Mouse (Mus musculus): ENCODE data around the gene Cox8b. TPM values are rescaled to one million over a fixed set of nuclear protein-coding genes. Genes with fewer than 3 reads are reported as not detected.
A peak's percentile ranks its signal among the peaks of the same experiment; 100 is the strongest.

Gene Cox8b
- total and polyA plus RNA-seq, 3 experiments, result not detected

DNA sequence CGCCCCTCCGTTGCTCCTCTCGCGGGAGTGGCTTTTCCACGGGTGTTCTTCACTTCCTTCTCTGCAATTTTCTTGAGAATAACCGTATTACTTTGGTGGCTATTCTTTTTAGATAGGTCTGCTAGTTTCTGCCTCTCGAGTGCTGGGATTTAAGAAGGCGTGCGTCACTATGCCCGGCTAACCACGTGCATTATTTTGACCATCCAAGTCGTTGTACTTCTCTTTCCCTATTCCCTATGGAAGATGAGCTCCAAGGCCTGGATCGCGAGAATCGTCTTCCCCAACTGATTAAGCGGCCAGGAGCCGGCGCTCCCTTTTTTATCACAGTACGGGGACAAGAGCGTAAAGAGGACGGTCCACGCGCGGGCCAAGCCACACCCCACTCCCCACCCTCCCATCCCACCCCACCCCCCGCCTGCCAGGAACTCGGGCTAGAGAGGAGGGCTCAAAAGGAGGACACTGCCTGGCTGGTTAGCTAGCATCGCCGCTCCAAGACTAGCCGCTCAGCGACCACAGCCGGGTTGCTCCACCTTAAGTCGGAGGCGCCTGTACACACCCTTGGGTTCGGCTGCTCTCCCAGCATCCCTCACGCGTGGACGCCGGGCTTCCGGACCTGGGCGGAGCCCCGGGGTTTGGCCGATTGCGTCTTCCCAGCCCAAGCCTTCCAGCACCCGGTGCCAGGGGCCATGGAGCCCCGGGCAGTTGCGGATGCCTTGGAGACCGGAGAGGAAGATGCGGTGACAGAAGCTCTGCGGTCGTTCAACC lies 43.3 kb downstream of the Cox8b start, which contains the start of gene Ric8a:
Ric8a (plus strand) TSS at position 173 of the 765 bp plus-strand sequence.
- H3K4me1 ChIP-seq (ENCODE audit: control insufficient read depth in 1 of 2, insufficient read depth in 2 of 2), result peaks cover 22 to 35% of the 10 kb centered on the region in 2 experiments
- DNase-seq (ENCODE audit: extremely low read depth), result peak; percentile 79
- H3K36me3 ChIP-seq (replicated peaks in 1 of 2; ENCODE audit: control insufficient read depth in 1 of 2, insufficient read depth in 1 of 2, low read length in 1 of 2), result peaks cover 55 to 70% of the 10 kb centered on the region in 2 experiments
- dilution Hi-C loops (cut with MboI; ENCODE audit: extremely low pct_ligation_motif_present, extremely low pct_unique_long_range_greater_than_20kb, low sequenced_read_pairs) (no loop called here), in situ Hi-C loops (cut with MboI; ENCODE audit: low pct_ligation_motif_present, low pct_unique_long_range_greater_than_20kb, low sequenced_read_pairs) (no loop called here)
- peak within 1 kb of the TSS; percentile 78 for H3K27ac ChIP-seq (ENCODE audit: insufficient read depth, low read depth)
- H3K9ac ChIP-seq (ENCODE audit: insufficient read depth, low read depth), result peak within 1 kb of the TSS; percentile 97
- TF ChIP-seq ETS1 (conservative IDR thresholded peaks at IDR 0.05; ENCODE audit: low read depth, low read length) (no peak), ELF1 (IDR thresholded peaks at IDR 0.05; ENCODE audit: low read depth, low read length) (peak; percentile 87), POLR2AphosphoS2 (IDR thresholded peaks at IDR 0.05; ENCODE audit: low read depth, low read length) (no peak; the same call in 1 of the 2 replicates), TBP (conservative IDR thresholded peaks at IDR 0.05; ENCODE audit: low read depth, low read length) (peak; percentile 54; the same call in 1 of the 2 replicates), MAX (IDR thresholded peaks at IDR 0.05; ENCODE audit: low read length) (peak; percentile 78), HCFC1 (IDR thresholded peaks at IDR 0.05; ENCODE audit: low read depth, low read length) (peak; percentile 69), MYC (IDR thresholded peaks at IDR 0.05; ENCODE audit: low read depth, low read length) (peak; percentile 45; the same call in 1 of the 2 replicates), BHLHE40 (IDR thresholded peaks at IDR 0.05; ENCODE audit: low read depth, low read length) (peak; percentile 27; the same call in 1 of the 2 replicates), NELFE (IDR thresholded peaks at IDR 0.05; ENCODE audit: low read depth, low read length) (peak; percentile 79), RAD21 (IDR thresholded peaks at IDR 0.05; ENCODE audit: low read depth, low read length) (no peak), TCF12 (IDR thresholded peaks at IDR 0.05; ENCODE audit: low read depth, low read length) (peak; percentile 73), RCOR1 (conservative IDR thresholded peaks at IDR 0.05; ENCODE audit: low read depth, low read length) (no peak), SIN3A (IDR thresholded peaks at IDR 0.05; ENCODE audit: low read length) (peak; percentile 85), JUND (conservative IDR thresholded peaks at IDR 0.05; ENCODE audit: low read depth, low read length) (no peak), SMC3 (IDR thresholded peaks at IDR 0.05; ENCODE audit: low read depth, low read length) (no peak), KAT2A (IDR thresholded peaks at IDR 0.05; ENCODE audit: insufficient replicate concordance, low read length) (0 out of 2 replicates have a peak, but pooled peaks have one; percentile 16), POLR2A (IDR thresholded peaks at IDR 0.05; ENCODE audit: low read depth, low read length) (peak; percentile 91), UBTF (IDR thresholded peaks at IDR 0.05; ENCODE audit: low read depth, low read length) (no peak), PAX5 (IDR thresholded peaks at IDR 0.05; ENCODE audit: low read length) (no peak), GABPA (IDR thresholded peaks at IDR 0.05; ENCODE audit: insufficient replicate concordance, low read depth, low read length) (no peak), E2F4 (IDR thresholded peaks at IDR 0.05; ENCODE audit: insufficient replicate concordance, low read depth, low read length) (no peak), ZNF384 (IDR thresholded peaks at IDR 0.05; ENCODE audit: low read depth, low read length) (no peak), EP300 (IDR thresholded peaks at IDR 0.05; ENCODE audit: low read length) (no peak), MEF2A (IDR thresholded peaks at IDR 0.05; ENCODE audit: borderline replicate concordance, low read depth, low read length) (peak; percentile 59; the same call in 1 of the 2 replicates), MXI1 (IDR thresholded peaks at IDR 0.05; ENCODE audit: low read depth, low read length) (peak; percentile 56; the same call in 1 of the 2 replicates), ZMIZ1 (IDR thresholded peaks at IDR 0.05; ENCODE audit: low read depth, low read length) (peak; percentile 33; the same call in 1 of the 2 replicates), MAFK (IDR thresholded peaks at IDR 0.05; ENCODE audit: insufficient replicate concordance, low read length) (no peak)
- peak within 1 kb of the TSS; percentile 84 to 98 (median 92) for H3K4me3 ChIP-seq (replicated peaks in 1 of 3; ENCODE audit: low read depth in 2 of 3, low read length in 2 of 3, poor library complexity in 1 of 3)
- no peaks in the 10 kb centered on the region for H3K27me3 ChIP-seq (replicated peaks)
- H3K4me2 ChIP-seq (ENCODE audit: insufficient read depth, low read depth, poor library complexity, severe bottlenecking), result peak within 1 kb of the TSS; percentile 81
- peaks cover 35% of the 10 kb centered on the region for H3K79me2 ChIP-seq (replicated peaks; ENCODE audit: control insufficient read depth, extremely low read depth, insufficient read depth, poor library complexity, severe bottlenecking)
- H3K9me3 ChIP-seq (replicated peaks; ENCODE audit: low read length), result no peaks in the 10 kb centered on the region

Data from CH12.LX (cell line).